Mouse (Mus musculus) right cerebral cortex, postnatal 4 days (tissue): ENCODE measurements around the gene Mansc4.
A peak's percentile ranks its signal among the peaks of the same experiment; 100 is the strongest.

Experiments
- DNase-seq: peaks from one replicate; pipeline ENCODE4 v3.0.0-alpha.2; 2022

Gene Mansc4

GRCm38 (mm10) chr6:147076878-147077277, 10.0 kb downstream of the Mansc4 start:
- DNase-seq: no peak

GRCm38 (mm10) chr6:147075808-147076387, 10.9 kb downstream of the Mansc4 start:
- DNase-seq: no peak

GRCm38 (mm10) chr6:147064944-147065261, 21.9 kb downstream of the Mansc4 start:
- DNase-seq: no peak

- DNase-seq: no peak
Measured at GRCm38 (mm10) chr6:147064226-147064943, 22.4 kb downstream of the Mansc4 start.

GRCm38 (mm10) chr6:147062694-147063093, 24.1 kb downstream of the Mansc4 start:
- DNase-seq: no peak

- DNase-seq: no peak
Measured at GRCm38 (mm10) chr6:147062034-147062433, 24.8 kb downstream of the Mansc4 start.

- DNase-seq: no peak
Measured at GRCm38 (mm10) chr6:147061630-147062029, 25.2 kb downstream of the Mansc4 start.

GRCm38 (mm10) chr6:147059326-147059725, 27.5 kb downstream of the Mansc4 start:
- no peak for DNase-seq

GRCm38 (mm10) chr6:147055374-147055977, 31.4 kb downstream of the Mansc4 start:
- no peak for DNase-seq

GRCm38 (mm10) chr6:147053785-147054646, 32.8 kb downstream of the Mansc4 start:
- DNase-seq: no peak

- DNase-seq: no peak
Measured at GRCm38 (mm10) chr6:147052440-147052839, 34.4 kb downstream of the Mansc4 start.

- DNase-seq: no peak
Measured at GRCm38 (mm10) chr6:147051666-147052065, 35.2 kb downstream of the Mansc4 start.

GRCm38 (mm10) chr6:147049239-147049805, 37.5 kb downstream of the Mansc4 start:
- DNase-seq: no peak

- no peak for DNase-seq
Measured at GRCm38 (mm10) chr6:147043633-147044032, 43.2 kb downstream of the Mansc4 start.

- DNase-seq: peak; percentile 90
Measured at GRCm38 (mm10) chr6:147042291-147043290, 44.2 kb downstream of the Mansc4 start, which contains the start of gene Mrps35. Mrps35 (plus strand) TSS chr6:147042764.

GRCm38 (mm10) chr6:147032303-147032925, 54.4 kb downstream of the Mansc4 start, which contains the start of gene Rep15:
Rep15 (plus strand) TSS chr6:147032584.
- no peak for DNase-seq

- no peak for DNase-seq
Measured at GRCm38 (mm10) chr6:147030096-147030885, 56.5 kb downstream of the Mansc4 start.

GRCm38 (mm10) chr6:147029591-147029990, 57.2 kb downstream of the Mansc4 start:
- no peak for DNase-seq

- DNase-seq: no peak
Measured at GRCm38 (mm10) chr6:147028396-147028795, 58.4 kb downstream of the Mansc4 start.
